Mouse (Mus musculus) myocyte (in vitro differentiated cells): ENCODE measurements around the gene Plscr2.
"Not testable (repeated sequence)": the region's sequence is repeated elsewhere in the genome, so short reads cannot be mapped to it uniquely, and the experiment has no call there.

Experiments used
- CEBPB ChIP-seq: IDR thresholded peaks from 2 replicates; pipeline ENCODE4 v1.6.1; 2011; ENCODE audit warnings: mild to moderate bottlenecking, moderate library complexity; ENCODE audit not compliant: poor library complexity, insufficient read depth, severe bottlenecking
- E2F4 ChIP-seq: IDR thresholded peaks from one replicate; pipeline ENCODE4 v1.6.1; 2011; ENCODE audit warnings: mild to moderate bottlenecking, control low read depth, moderate library complexity; ENCODE audit not compliant: insufficient read depth
- MAX ChIP-seq: IDR thresholded peaks from one replicate; pipeline ENCODE4 v1.6.1; 2011; ENCODE audit warnings: low read depth, mild to moderate bottlenecking, control low read depth
- MYOD1 ChIP-seq, 3 experiments: IDR thresholded peaks; one replicate each; pipeline ENCODE4 v1.6.1; 2011; ENCODE audit warnings: control low read depth in 2 of 3, low read depth in 2 of 3, mild to moderate bottlenecking in 2 of 3, moderate library complexity in 1 of 3; ENCODE audit not compliant: insufficient read length in 2 of 3, control insufficient read depth in 1 of 3
- MYOG ChIP-seq, 3 experiments: IDR thresholded peaks; one replicate each; pipeline ENCODE4 v1.6.1; 2011; ENCODE audit warnings: control low read depth in 2 of 3, low read depth in 2 of 3, mild to moderate bottlenecking in 2 of 3; ENCODE audit not compliant: insufficient read length in 2 of 3, control insufficient read depth in 1 of 3, insufficient read depth in 1 of 3
- POLR2A ChIP-seq: IDR thresholded peaks from one replicate; pipeline ENCODE4 v1.6.1; 2011; ENCODE audit warnings: low read depth, mild to moderate bottlenecking, control low read depth, moderate library complexity; ENCODE audit not compliant: insufficient read length
- POLR2AphosphoS2 ChIP-seq: IDR thresholded peaks from one replicate; pipeline ENCODE4 v1.6.1; 2011; ENCODE audit warnings: low read depth, control low read depth; ENCODE audit not compliant: insufficient read length
- REST ChIP-seq: IDR thresholded peaks from one replicate; pipeline ENCODE4 v1.6.1; 2011; ENCODE audit warnings: mild to moderate bottlenecking, control low read depth, moderate library complexity; ENCODE audit not compliant: insufficient read depth, insufficient read length
- SRF ChIP-seq: IDR thresholded peaks from one replicate; pipeline ENCODE4 v1.6.1; 2011; ENCODE audit warnings: low read depth; ENCODE audit not compliant: control insufficient read depth, insufficient read length
- TCF12 ChIP-seq: IDR thresholded peaks from one replicate; pipeline ENCODE4 v1.6.1; 2011; ENCODE audit warnings: mild to moderate bottlenecking, control low read depth; ENCODE audit not compliant: poor library complexity, insufficient read depth, severe bottlenecking
- TCF3 ChIP-seq: IDR thresholded peaks from one replicate; pipeline ENCODE4 v1.6.1; 2011; ENCODE audit warnings: low read depth, control low read depth; ENCODE audit not compliant: insufficient read length
- USF1 ChIP-seq: IDR thresholded peaks from one replicate; pipeline ENCODE4 v1.6.1; 2011; ENCODE audit warnings: low read depth, mild to moderate bottlenecking, control low read depth, moderate library complexity

GRCm38 (mm10) chr9:92325936-92326335 is 50.5 kb downstream of the Plscr2 start:
- not testable (repeated sequence) for TF ChIP-seq POLR2A; POLR2AphosphoS2; USF1; CEBPB; MYOD1 (IDR thresholded peaks at IDR 0.05; ENCODE audit: control insufficient read depth in 1 of 3, insufficient read length in 2 of 3, low read depth in 2 of 3); MYOG (IDR thresholded peaks at IDR 0.05; ENCODE audit: control insufficient read depth in 1 of 3, insufficient read depth in 1 of 3, insufficient read length in 2 of 3, low read depth in 2 of 3); TCF3; MAX; E2F4; TCF12; SRF; REST
